Mouse (Mus musculus) spleen, embryonic (tissue): Measurements from ENCODE around the gene Slc12a6.
"Not testable (repeated sequence)": the region's sequence is repeated elsewhere in the genome, so short reads cannot be mapped to it uniquely, and the experiment has no call there.

ENCODE experiments used
- CTCF ChIA-PET: fragments of 350-600 bp; sonication (Branson Sonifier 250); formaldehyde crosslinking; loops from one replicate; lab custom pipeline; 2022; lab: Charles Lee

The Slc12a6 gene

GRCm38 (mm10) chr2:112261748-112262653 lies 3.6 kb upstream of the Slc12a6 start, which contains the start of gene Nop10:
TSS of gene Nop10 (plus strand) at chr2:112261926.
- CTCF ChIA-PET = interaction anchor here (0.6 kb wide), 1 partner anchor 16 kb away, joined by 5 read pairs; no protein-coding TSS in a partner anchor

- CTCF ChIA-PET = interaction anchor here (0.6 kb wide), 1 partner anchor 15 kb away, joined by 5 read pairs; no protein-coding TSS in a partner anchor
These were observed 2.8 kb upstream of the Slc12a6 start for GRCm38 (mm10) chr2:112262779-112263295.

GRCm38 (mm10) chr2:112264364-112264763 lies 1.3 kb upstream of the Slc12a6 start:
- CTCF ChIA-PET = no interaction called here

GRCm38 (mm10) chr2:112266242-112266592 lies 592 bp downstream of the Slc12a6 start, which contains the start of gene Gm21985:
TSS of gene Gm21985 (plus strand) at chr2:112266314.
- CTCF ChIA-PET = interaction anchor here (0.7 kb wide), 1 partner anchor 61 kb away, joined by 3 read pairs; no protein-coding TSS in a partner anchor

- CTCF ChIA-PET = interaction anchor here (0.7 kb wide), 1 partner anchor 60 kb away, joined by 3 read pairs; no protein-coding TSS in a partner anchor
These were observed 1.2 kb downstream of the Slc12a6 start for GRCm38 (mm10) chr2:112266780-112267179.

GRCm38 (mm10) chr2:112267547-112268269 lies 2.1 kb downstream of the Slc12a6 start:
- CTCF ChIA-PET = interaction anchor here (0.5 to 0.6 kb wide), 3 partner anchors 29 to 51 kb away, joined by 3 to 8 read pairs (median 3); partner anchors contain the start of gene Lpcat4

GRCm38 (mm10) chr2:112270011-112270410 lies 4.4 kb downstream of the Slc12a6 start:
- CTCF ChIA-PET = no interaction called here

- CTCF ChIA-PET = no interaction called here
These were observed 7.3 kb downstream of the Slc12a6 start for GRCm38 (mm10) chr2:112272909-112273308.

- CTCF ChIA-PET = interaction anchor here (0.6 to 1.2 kb wide), 2 partner anchors 10 to 218 kb away, joined by 3 to 5 read pairs; no protein-coding TSS in a partner anchor
These were observed 7.8 kb downstream of the Slc12a6 start for GRCm38 (mm10) chr2:112273474-112273873.

GRCm38 (mm10) chr2:112276870-112277269 lies 11.2 kb downstream of the Slc12a6 start:
- CTCF ChIA-PET = no interaction called here

- CTCF ChIA-PET = interaction anchor here (0.6 to 0.7 kb wide), 2 partner anchors 9 to 22 kb away, joined by 4 to 14 read pairs; no protein-coding TSS in a partner anchor
These were observed 17.2 kb downstream of the Slc12a6 start for GRCm38 (mm10) chr2:112282846-112283245.

- CTCF ChIA-PET = no interaction called here
These were observed 18.9 kb downstream of the Slc12a6 start for GRCm38 (mm10) chr2:112284363-112285030.

- CTCF ChIA-PET = no interaction called here
These were observed 19.4 kb downstream of the Slc12a6 start for GRCm38 (mm10) chr2:112285031-112285390.

- CTCF ChIA-PET = not testable (repeated sequence)
These were observed 20.4 kb downstream of the Slc12a6 start for GRCm38 (mm10) chr2:112286062-112286461.

- CTCF ChIA-PET = no interaction called here
These were observed 21.4 kb downstream of the Slc12a6 start for GRCm38 (mm10) chr2:112287059-112287458.

GRCm38 (mm10) chr2:112289507-112289906 lies 23.9 kb downstream of the Slc12a6 start:
- CTCF ChIA-PET = no interaction called here

GRCm38 (mm10) chr2:112292823-112293222 lies 27.2 kb downstream of the Slc12a6 start:
- CTCF ChIA-PET = no interaction called here

- CTCF ChIA-PET = no interaction called here
These were observed 30.6 kb downstream of the Slc12a6 start for GRCm38 (mm10) chr2:112296211-112296610.

- CTCF ChIA-PET = interaction anchor here (0.5 kb wide), 1 partner anchor 30 kb away, joined by 4 read pairs; no protein-coding TSS in a partner anchor
These were observed 32.6 kb downstream of the Slc12a6 start for GRCm38 (mm10) chr2:112298221-112298620.

- CTCF ChIA-PET = no interaction called here
These were observed 43.0 kb downstream of the Slc12a6 start for GRCm38 (mm10) chr2:112308671-112309070.

- CTCF ChIA-PET = no interaction called here
These were observed 43.6 kb downstream of the Slc12a6 start for GRCm38 (mm10) chr2:112309161-112309600.
